8 mouse cellular contexts compared by ENCODE assay signal in the genomic region with DNA sequence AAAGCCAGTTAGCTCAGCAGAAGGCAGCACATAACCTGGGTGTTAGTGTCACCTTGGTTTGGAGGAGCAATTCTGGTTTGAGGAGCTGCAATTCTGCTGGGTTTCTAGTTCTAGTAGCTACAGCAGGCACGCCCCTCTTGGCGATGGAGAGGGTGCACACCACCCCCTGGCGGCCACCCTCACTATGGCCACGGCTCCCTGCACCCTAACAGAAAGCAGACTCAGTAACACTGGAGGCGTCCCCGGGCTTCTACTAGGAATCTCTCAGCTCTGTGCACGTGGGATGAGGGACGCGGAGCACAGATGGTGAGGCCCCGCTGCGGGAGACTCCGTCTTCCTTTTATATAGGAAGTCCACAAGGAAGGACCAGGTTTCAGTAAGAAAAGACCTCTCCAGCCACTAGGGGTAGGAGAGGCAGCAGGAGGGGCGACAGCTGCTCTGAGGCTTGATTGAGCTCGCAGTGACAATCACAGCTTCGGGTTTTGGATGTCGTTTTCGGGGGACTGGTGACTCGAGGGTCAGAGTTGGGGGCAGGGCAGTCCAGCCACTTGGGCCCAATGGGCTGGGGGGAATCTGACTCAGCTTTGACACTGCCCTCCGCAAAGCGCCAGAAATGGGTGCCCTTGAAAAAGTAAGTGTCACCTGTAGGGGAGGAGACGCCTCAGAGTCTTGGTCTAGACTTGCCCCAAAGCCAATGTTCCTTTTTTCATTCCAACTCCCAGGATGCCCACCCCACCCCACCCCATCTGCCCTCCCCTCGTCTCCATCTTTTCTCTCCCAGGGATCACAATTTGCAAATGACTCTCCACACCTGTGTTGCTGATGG. TPM values are rescaled to one million over a fixed set of nuclear protein-coding genes. Genes with fewer than 3 reads are reported as not detected.
DNase-seq lines count a peak whose midpoint lies in the region; ATAC-seq and TF ChIP-seq lines count a peak whose summit lies in the region.

No protein-coding gene starts in this region.

- no peaks in the 10 kb centered on the region; the same call in 1 of the 2 replicates for H3K4me1 ChIP-seq in bone marrow, adult 2 months (ENCODE audit: control insufficient read depth, insufficient read depth, low read length)
- H3K4me1 ChIP-seq in embryonic fibroblast, embryonic 13.5 days (ENCODE audit: control insufficient read depth, insufficient read depth, low read length): no peaks in the 10 kb centered on the region
- H3K4me1 ChIP-seq in heart, embryonic 11.5 days (ENCODE audit: control insufficient read depth, insufficient read depth, low read length): no peaks in the 10 kb centered on the region
- peaks cover 4% of the 10 kb centered on the region for H3K4me1 ChIP-seq in kidney, embryonic 15.5 days

- no peak overlapping the region for H3K27ac ChIP-seq in bone marrow, adult 2 months (ENCODE audit: control insufficient read depth, insufficient read depth, low read depth, low read length, poor library complexity)
- no peak overlapping the region for H3K27ac ChIP-seq in embryonic fibroblast, embryonic 13.5 days (ENCODE audit: insufficient read depth, low read length)
- H3K27ac ChIP-seq in heart, embryonic 11.5 days (ENCODE audit: low read depth, low read length): no peak overlapping the region
- no peak overlapping the region for H3K27ac ChIP-seq in kidney, embryonic 15.5 days

- H3K36me3 ChIP-seq in heart, embryonic 11.5 days (ENCODE audit: control insufficient read depth, insufficient read depth, low read length): no peaks in the 10 kb centered on the region
- no peaks in the 10 kb centered on the region for H3K36me3 ChIP-seq in kidney, embryonic 15.5 days

- TF ChIP-seq CTCF in bone marrow, adult 2 months (IDR thresholded peaks at IDR 0.05; ENCODE audit: control insufficient read depth, insufficient read depth, low read length): peak; percentile 85; the same call in 1 of the 2 replicates
- peak; percentile 90 for TF ChIP-seq CTCF in embryonic fibroblast, embryonic 13.5 days (IDR thresholded peaks at IDR 0.05; ENCODE audit: borderline replicate concordance, insufficient read depth, low read length)

- 0 out of 2 replicates have a peak overlapping the region, but pooled peaks have one; percentile 39 for H3K9ac ChIP-seq in heart, embryonic 11.5 days (ENCODE audit: low read depth, low read length)
- no peak overlapping the region; the same call in 1 of the 2 replicates for H3K9ac ChIP-seq in kidney, embryonic 15.5 days

- 12% methylated on average over 22 of the region's 22 CpGs for WGBS in bone marrow, adult 2 months
- 15% methylated on average over 22 of the region's 22 CpGs for WGBS in heart, embryonic 11.5 days (ENCODE audit: insufficient replicate concordance)
- 14% methylated on average over 22 of the region's 22 CpGs for WGBS in kidney, embryonic 15.5 days

- peak; percentile 86 to 88 for DNase-seq in B cell, adult 2 months
- peak; percentile 68 for DNase-seq in liver
- peak; percentile 49 to 63 for DNase-seq in spleen, postnatal 36 days (ENCODE audit: low spot score in 2 of 2)

- no peak for TF ChIP-seq POLR2A in bone marrow, adult 2 months (IDR thresholded peaks at IDR 0.05; ENCODE audit: borderline replicate concordance, control insufficient read depth, low read depth, low read length)
- no peak for TF ChIP-seq POLR2A in embryonic fibroblast, embryonic 13.5 days (IDR thresholded peaks at IDR 0.05; ENCODE audit: low read depth, low read length)

- H3K4me3 ChIP-seq in bone marrow, adult 2 months (replicated peaks; ENCODE audit: control insufficient read depth, low read depth, low read length): no peak overlapping the region
- H3K4me3 ChIP-seq in embryonic fibroblast, embryonic 13.5 days (ENCODE audit: insufficient read depth, low read length): no peak overlapping the region
- H3K4me3 ChIP-seq in heart, embryonic 11.5 days (ENCODE audit: low read depth, low read length): 0 out of 2 replicates have a peak overlapping the region, but pooled peaks have one; percentile 18
- peak overlapping the region; percentile 25 for H3K4me3 ChIP-seq in kidney, embryonic 15.5 days (replicated peaks)

- peak; percentile 48; the same call in 1 of the 2 replicates for ATAC-seq in heart, embryonic 11.5 days (replicated peaks; ENCODE audit: insufficient number of reproducible peaks, low FRiP score, low TSS enrichment)
- peak; percentile 92 for ATAC-seq in kidney, embryonic 15.5 days (replicated peaks; ENCODE audit: low FRiP score)
- peak; percentile 79 for ATAC-seq in monocyte, adult 5-6 weeks (replicated peaks; ENCODE audit: insufficient number of reproducible peaks, low FRiP score, low TSS enrichment, poor library complexity, severe bottlenecking)

- H3K9me3 ChIP-seq in heart, embryonic 11.5 days (replicated peaks; ENCODE audit: control insufficient read depth, low read length): no peaks in the 10 kb centered on the region
- H3K9me3 ChIP-seq in kidney, embryonic 15.5 days (replicated peaks): no peaks in the 10 kb centered on the region

- peaks cover 2% of the 10 kb centered on the region; the same call in 1 of the 2 replicates for H3K27me3 ChIP-seq in heart, embryonic 11.5 days (ENCODE audit: control insufficient read depth, insufficient read depth, low read length)
- H3K27me3 ChIP-seq in kidney, embryonic 15.5 days: 0 out of 2 replicates have a peak, but pooled peaks cover 2% of the 10 kb centered on the region

- H3K4me2 ChIP-seq in heart, embryonic 11.5 days: peak overlapping the region; percentile 55
- H3K4me2 ChIP-seq in kidney, embryonic 15.5 days: peak overlapping the region; percentile 57

RNA-seq across cellular contexts. Expression of a gene that starts 14.7 kb away (rescaled TPM):
- 4.8 and 18.0 TPM in 2 replicates for polyA plus RNA-seq in bone marrow, adult 2 months (2011; ENCODE audit: insufficient read depth, insufficient read length, low replicate concordance, missing spikeins)
- 0.30 and 0.50 TPM in 2 replicates for polyA plus RNA-seq in embryonic fibroblast, embryonic 13.5 days (2011; ENCODE audit: insufficient read length, low read depth, missing spikeins)
- polyA plus RNA-seq in heart, embryonic 11.5 days (2014; fragmentation: Nextera tagmentation; extraction: Ambion mirVana): 0.07 and 0.27 TPM in 2 replicates
- polyA plus RNA-seq in kidney, embryonic 15.5 days (2015; fragmentation: Nextera tagmentation; extraction: Ambion mirVana): 1.1 and 1.3 TPM in 2 replicates
- 0.29 to 4.9 TPM (median 3.0 TPM) in 3 replicates for total RNA-seq in monocyte, adult 5-6 weeks (2017)

RNA-seq across cellular contexts. Expression of a gene that starts 29.8 kb away (rescaled TPM):
- polyA plus RNA-seq in bone marrow, adult 2 months (2011; ENCODE audit: insufficient read depth, insufficient read length, low replicate concordance, missing spikeins): 4.2 TPM in 1 of 2 replicates, not detected in the other
- not detected in 2 replicates for polyA plus RNA-seq in embryonic fibroblast, embryonic 13.5 days (2011; ENCODE audit: insufficient read length, low read depth, missing spikeins)
- not detected in 2 replicates for polyA plus RNA-seq in heart, embryonic 11.5 days (2014; fragmentation: Nextera tagmentation; extraction: Ambion mirVana)
- polyA plus RNA-seq in kidney, embryonic 15.5 days (2015; fragmentation: Nextera tagmentation; extraction: Ambion mirVana): not detected in 2 replicates
- not detected in 3 replicates for total RNA-seq in monocyte, adult 5-6 weeks (2017)

RNA-seq across cellular contexts. Expression of a gene that starts 29.9 kb away (rescaled TPM):
- polyA plus RNA-seq in bone marrow, adult 2 months (2011; ENCODE audit: insufficient read depth, insufficient read length, low replicate concordance, missing spikeins): 0.66 and 2.2 TPM in 2 replicates
- polyA plus RNA-seq in embryonic fibroblast, embryonic 13.5 days (2011; ENCODE audit: insufficient read length, low read depth, missing spikeins): not detected in 2 replicates
- polyA plus RNA-seq in heart, embryonic 11.5 days (2014; fragmentation: Nextera tagmentation; extraction: Ambion mirVana): 0.24 TPM in 1 of 2 replicates, not detected in the other
- 1.3 and 1.5 TPM in 2 replicates for polyA plus RNA-seq in kidney, embryonic 15.5 days (2015; fragmentation: Nextera tagmentation; extraction: Ambion mirVana)
- total RNA-seq in monocyte, adult 5-6 weeks (2017): 1.4 TPM in 1 of 3 replicates, not detected in the others

RNA-seq across cellular contexts. Expression of a gene that starts 31.1 kb away (rescaled TPM):
- polyA plus RNA-seq in bone marrow, adult 2 months (2011; ENCODE audit: insufficient read depth, insufficient read length, low replicate concordance, missing spikeins): not detected in 2 replicates
- polyA plus RNA-seq in embryonic fibroblast, embryonic 13.5 days (2011; ENCODE audit: insufficient read length, low read depth, missing spikeins): 5.3 and 8.1 TPM in 2 replicates
- 8.9 and 9.0 TPM in 2 replicates for polyA plus RNA-seq in heart, embryonic 11.5 days (2014; fragmentation: Nextera tagmentation; extraction: Ambion mirVana)
- polyA plus RNA-seq in kidney, embryonic 15.5 days (2015; fragmentation: Nextera tagmentation; extraction: Ambion mirVana): 16.3 and 16.5 TPM in 2 replicates
- not detected in 3 replicates for total RNA-seq in monocyte, adult 5-6 weeks (2017)

RNA-seq across cellular contexts. Expression of a gene that starts 43.0 kb away (rescaled TPM):
- 28.3 and 54.3 TPM in 2 replicates for polyA plus RNA-seq in bone marrow, adult 2 months (2011; ENCODE audit: insufficient read depth, insufficient read length, low replicate concordance, missing spikeins)
- polyA plus RNA-seq in embryonic fibroblast, embryonic 13.5 days (2011; ENCODE audit: insufficient read length, low read depth, missing spikeins): 146 and 164 TPM in 2 replicates
- polyA plus RNA-seq in heart, embryonic 11.5 days (2014; fragmentation: Nextera tagmentation; extraction: Ambion mirVana): 382 and 389 TPM in 2 replicates
- polyA plus RNA-seq in kidney, embryonic 15.5 days (2015; fragmentation: Nextera tagmentation; extraction: Ambion mirVana): 63.2 and 69.5 TPM in 2 replicates
- total RNA-seq in monocyte, adult 5-6 weeks (2017): 36.7 to 49.3 TPM (median 38.3 TPM) in 3 replicates

Comparison
In these comparisons a context has a peak if more than half of its experiments do, and no peak if none do; other contexts are left out.
1. H3K4me3 ChIP-seq: peak in heart, embryonic 11.5 days (single experiment) and kidney, embryonic 15.5 days (single experiment); none in bone marrow, adult 2 months (single experiment) and embryonic fibroblast, embryonic 13.5 days (single experiment).
2. Peak in every context shown above with its lines, with median percentiles within 50 percentile points of each other: DNase-seq and ATAC-seq.